Mouse (Mus musculus): ENCODE results near the gene Map3k12.

Map3k12 gene

DNA sequence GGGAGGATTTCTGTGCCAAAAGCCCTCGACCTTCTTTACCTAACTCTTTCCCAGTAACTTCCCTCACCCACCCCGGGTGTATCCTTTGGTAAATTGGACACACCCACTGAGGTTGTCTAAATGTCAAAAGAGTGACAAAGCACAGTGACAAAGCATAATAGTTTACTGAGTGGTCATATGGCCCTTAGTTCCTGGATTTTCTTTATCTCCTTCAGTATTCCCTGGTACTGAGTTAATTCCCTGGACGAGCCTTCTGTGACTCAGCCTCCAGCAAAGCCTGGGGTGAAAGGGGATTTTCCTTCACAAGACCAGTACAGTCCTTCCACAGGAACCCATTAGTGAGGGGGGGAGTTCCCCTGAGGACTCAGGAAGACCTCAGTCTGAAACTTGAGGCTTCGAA lies 55.9 kb downstream of the Map3k12 start:
- no peak for DNase-seq (ENCODE audit: extremely low spot score, low read depth, low spot score)

DNA sequence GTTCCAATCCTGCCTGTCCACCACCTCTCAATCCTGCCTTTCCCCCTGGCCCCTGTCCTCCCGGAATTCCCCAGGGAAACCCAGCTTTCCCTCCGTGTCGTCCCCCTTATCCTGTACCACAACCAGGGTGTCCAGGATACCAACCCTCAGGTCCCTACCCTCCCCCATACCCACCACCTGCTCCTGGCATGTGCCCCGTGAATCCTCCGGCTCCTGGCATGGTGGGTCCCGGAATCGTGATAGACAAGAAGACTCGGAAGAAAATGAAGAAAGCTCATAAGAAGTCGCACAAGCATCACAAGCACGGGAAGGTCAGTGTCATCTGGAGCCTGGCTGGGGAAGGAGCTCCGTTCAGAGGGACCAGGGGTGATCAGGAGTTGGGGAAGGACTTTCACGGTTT lies 56.5 kb downstream of the Map3k12 start:
- no peak for DNase-seq (ENCODE audit: extremely low spot score, low read depth, low spot score)

DNA sequence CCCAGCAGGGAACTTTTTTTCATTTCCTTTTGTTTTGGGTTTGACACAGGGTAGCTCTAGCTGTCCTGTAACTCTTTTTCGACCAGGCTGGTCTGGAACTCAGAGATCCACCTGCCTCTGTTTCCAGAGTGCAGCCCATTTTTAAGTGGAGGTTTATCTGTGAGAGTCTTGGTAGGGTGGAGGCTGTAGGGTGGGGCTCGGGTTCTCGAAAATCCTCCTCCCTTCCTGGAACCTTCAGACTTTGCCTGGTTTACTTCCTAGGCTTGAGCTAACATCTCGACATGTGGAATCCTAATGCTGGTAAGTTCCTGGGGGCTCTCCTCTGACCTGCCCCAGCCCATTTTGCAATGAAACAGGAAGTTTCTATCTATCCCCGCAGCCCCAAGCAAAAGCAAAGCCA lies 57.0 kb downstream of the Map3k12 start:
- DNase-seq (ENCODE audit: extremely low spot score, low read depth, low spot score) = no peak

DNA sequence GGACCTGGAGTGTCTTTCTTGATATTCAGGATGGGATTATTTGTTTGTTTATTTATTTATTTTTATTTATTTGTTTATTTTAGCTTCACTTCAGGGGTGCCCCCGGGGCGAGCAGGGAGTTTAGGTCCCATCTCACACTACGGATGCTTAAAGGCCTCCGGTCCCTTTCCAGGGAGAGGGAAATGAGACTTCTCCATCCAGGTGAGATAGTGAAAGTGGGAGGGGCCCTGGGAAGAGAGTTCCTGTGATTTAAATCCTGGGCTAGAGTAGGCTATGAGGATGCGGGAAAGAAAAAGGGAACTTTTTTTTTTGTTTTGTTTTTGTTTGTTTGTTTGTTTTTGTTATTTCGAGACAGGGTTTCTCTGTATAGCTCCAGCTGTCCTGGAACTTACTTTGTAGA lies 57.5 kb downstream of the Map3k12 start:
- no peak for DNase-seq (ENCODE audit: extremely low spot score, low read depth, low spot score)

DNA sequence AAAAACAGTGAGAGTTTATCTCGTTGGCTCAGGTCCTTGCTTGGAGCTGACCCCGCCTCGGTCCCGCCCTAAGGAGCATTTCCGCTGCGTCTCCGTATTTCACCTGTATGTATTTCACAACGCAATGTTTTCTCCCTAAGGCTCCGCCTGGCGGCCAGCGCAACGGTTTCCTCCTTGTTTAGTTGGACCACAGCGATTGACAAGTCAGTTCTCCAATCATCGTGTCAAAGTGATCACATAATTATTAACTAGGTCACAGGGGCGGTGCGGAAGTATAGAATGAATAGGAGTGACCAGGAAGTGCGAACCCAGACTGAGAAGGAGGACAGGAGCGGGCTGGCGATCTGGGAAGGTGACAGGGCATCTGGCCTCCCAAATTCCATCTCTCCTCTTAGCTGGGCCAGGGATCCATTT lies 58.0 kb downstream of the Map3k12 start, which contains the start of gene Prr13:
TSS of gene Prr13 (plus strand) at position 125 of the 414 bp plus-strand sequence.
- DNase-seq (ENCODE audit: extremely low spot score, low read depth, low spot score) = peak; percentile 92

DNA sequence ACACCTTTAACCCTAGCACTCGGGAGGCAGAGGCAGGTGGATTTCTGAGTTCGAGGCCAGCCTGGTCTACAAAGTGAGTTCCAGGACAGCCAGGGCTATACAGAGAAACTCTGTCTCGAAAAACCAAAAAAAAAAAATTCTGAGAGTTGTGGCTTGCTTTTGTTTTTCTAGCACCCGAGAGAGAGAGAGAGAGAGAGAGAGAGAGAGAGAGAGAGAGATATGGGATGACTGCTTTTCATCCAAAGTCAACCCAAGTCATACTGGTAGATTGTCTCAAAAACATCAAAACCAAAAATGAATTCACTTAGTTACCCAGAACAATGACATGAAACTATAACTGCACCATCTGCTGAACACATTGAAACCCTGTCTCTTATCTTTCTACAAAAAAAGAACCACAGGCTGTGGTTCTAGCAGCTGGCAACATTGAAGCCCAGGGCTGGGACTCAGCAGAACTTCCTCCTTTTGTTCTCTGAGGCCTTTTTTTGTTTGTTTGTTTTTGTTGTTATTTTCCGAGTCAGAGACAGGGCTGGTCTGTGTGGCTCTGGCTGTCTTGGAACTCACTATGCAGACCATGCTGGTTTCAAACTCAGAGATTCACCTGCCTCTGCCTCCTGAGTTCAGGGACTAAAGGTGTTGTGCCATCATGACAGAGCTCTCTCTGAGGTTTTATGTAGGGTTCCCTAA lies 58.7 kb downstream of the Map3k12 start:
- no peak for DNase-seq (ENCODE audit: extremely low spot score, low read depth, low spot score)

DNA sequence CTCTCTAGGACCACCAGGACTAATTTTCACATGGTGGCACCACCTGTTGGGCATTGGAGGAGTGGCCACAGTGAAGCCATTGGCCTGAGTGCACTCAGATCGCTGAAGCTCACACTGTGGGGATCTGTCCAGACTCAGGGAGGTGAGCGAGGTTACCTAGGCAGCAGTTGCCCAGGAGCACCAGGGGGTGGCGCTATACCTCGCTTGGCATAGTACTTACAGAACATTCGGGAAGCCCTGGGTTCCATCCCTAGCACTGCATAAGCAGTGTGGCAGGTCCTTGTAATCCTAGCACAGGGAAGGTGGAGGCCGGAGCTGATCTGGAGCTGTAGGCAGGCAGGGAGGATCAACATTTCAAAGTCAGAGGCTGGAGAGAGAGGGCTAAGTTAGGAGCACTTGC lies 60.9 kb downstream of the Map3k12 start:
- DNase-seq (ENCODE audit: extremely low spot score, low read depth, low spot score) = no peak

DNA sequence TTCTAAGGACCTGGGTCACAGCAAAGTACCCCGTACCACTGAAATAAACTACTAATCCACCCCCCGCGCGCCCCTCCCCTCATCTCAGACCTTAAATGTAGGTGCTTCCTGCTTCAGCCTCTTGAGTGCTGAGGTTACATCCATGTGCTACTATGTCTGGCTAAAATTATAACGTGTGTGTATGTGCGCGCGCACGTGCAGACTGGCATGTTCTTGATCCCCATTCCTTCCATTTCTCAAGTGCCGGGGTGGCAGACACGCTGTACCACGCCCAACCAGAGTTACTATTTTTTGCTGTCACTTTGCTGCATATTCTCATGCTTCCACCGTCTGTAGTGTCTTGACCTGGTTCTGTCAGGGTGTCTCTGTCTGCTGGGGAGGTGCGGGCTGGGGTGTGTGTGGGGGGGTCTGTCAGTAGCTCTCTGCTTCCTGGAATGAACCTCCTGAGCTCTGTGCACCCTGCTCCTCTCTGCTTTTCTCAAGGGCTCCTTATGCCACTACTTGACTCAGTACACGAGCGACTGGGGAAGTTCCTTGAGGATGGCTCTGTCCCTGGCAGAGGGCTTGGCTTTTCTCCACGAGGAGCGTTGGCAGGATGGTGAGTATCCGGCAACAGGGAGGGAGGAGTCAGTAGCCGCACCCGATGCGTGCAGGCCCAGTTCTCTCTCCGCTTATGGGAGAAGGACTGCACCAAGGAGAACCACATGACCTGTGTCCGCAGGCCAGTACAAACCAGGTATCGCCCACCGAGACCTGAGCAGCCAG lies 65.0 kb downstream of the Map3k12 start:
- no peak for DNase-seq (ENCODE audit: extremely low spot score, low read depth, low spot score)

DNA sequence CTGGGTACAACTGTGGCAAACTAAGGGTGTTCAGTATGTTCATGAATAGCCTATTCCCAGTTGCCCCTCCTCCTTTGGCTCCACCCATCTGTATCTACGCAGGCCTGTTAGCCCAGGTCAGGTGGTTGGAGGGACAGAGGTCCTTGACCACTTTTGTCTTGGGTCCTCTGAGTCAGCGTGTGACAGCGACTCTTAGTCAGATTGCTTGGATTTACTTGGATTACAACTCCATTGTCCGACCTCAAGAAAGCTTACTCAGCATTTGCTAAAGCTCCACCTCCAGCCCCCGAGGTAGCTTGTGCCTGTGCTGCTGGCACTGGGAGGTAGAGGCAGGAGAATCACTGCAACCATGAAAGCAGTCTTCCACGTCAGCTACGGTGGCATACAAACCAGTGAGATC lies 65.9 kb downstream of the Map3k12 start:
- no peak for DNase-seq (ENCODE audit: extremely low spot score, low read depth, low spot score)

DNA sequence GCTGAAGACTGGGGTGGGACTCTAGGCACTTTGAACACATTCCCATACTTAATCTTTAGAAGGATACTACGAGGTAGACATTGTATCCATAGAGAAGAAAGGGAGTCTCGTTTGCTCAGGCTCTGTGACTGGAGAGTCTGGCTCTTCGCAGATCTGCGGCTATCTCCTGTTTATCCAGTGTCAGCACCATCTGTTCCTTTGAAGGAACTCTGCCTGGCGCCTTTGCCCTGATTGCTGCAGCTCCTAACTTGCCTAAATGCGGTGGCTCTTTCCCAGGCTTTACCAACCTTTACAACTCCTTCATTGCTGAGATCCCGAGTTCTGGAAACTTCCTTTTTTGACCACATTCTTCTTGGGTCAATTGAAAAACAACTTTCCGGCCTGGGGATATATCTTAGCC lies 67.5 kb downstream of the Map3k12 start:
- no peak for DNase-seq (ENCODE audit: extremely low spot score, low read depth, low spot score)

Measured in hindlimb bud, embryonic 11.5 days (tissue).